Mouse (Mus musculus) pancreas, adult 10 weeks (tissue): ENCODE results near the gene Mfsd1. TPM values are rescaled to one million over a fixed set of nuclear protein-coding genes. Genes with fewer than 3 reads are reported as not detected.

Experiments
- polyA plus RNA-seq: library from polyadenylated mRNA; stranded (reverse); fragments of 350-450 nt; fragmentation: Illumina TruSeq; extraction: RNeasy Lipid Tissue Mini Kit (QIAGEN cat#74804); gene quantifications from one replicate; pipeline ENCODE4 v1.2.3, GENCODE M21; 2015; ENCODE audit warnings: low read depth, low replicate concordance; ENCODE audit not compliant: insufficient read depth

Mfsd1 gene
- 11.1 TPM for polyA plus RNA-seq

DNA sequence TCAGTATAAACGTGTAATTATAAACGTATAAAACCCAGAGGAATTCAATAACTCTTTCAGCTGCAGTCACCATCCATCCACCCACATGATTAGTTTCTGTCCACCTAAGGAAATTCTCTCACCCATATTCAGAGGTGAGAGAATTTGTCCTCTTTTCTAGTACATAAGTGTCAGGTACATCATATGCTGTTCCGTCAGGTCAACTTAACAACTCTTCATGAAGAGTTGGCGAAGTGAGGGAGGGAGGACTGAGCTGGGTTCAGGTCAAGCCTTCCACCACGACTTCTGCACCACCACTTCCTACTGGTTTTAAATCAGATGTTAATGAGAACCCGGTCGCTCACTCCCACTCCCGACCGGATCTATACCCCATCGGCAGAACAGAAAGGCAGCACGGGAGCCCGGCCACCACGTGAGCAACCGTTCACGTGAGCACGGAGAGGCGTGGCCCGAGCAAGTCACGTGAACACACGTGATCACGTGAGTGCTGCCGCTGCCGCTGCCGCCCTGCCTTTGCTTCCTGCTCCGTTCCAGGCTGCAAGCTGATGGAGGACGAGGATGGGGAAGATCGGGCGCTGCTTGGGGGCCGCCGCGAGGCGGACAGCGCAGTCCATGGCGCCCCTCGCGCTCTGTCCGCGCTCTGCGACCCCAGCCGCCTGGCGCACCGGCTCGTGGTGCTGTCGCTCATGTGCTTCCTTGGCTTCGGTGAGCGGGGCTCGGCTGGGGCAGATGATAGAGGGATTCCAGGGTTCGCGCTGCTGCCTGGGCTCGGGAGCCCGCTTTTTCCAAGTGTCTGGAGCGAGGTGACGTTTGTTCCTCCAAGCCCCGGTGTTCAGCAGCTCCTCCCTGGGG is at the start of gene Mfsd1:
Mfsd1 (plus strand) TSS at position 469 of the 852 bp plus-strand sequence.

Other genes starting within 250 kb of the Mfsd1 start
- not detected for gene Mlf1, start 208.6 kb upstream of the Mfsd1 start, polyA plus RNA-seq
- gene Gm17402, start 207.6 kb upstream of the Mfsd1 start, polyA plus RNA-seq = not detected
- gene Gfm1, start 152.6 kb upstream of the Mfsd1 start, polyA plus RNA-seq = 3.5 TPM
- 10.7 TPM for gene Lxn, start 118.8 kb upstream of the Mfsd1 start, polyA plus RNA-seq
- 1.1 TPM for gene Rarres1, start 67.2 kb upstream of the Mfsd1 start, polyA plus RNA-seq